Mouse (Mus musculus) bone marrow macrophage, adult 2 months (primary cell): ENCODE measurements around the gene Gch1.

ENCODE experiments used
- CTCF ChIP-seq: IDR thresholded peaks from 2 replicates; pipeline ENCODE4 v1.5.1; 2012; ENCODE audit warnings: low read depth, mild to moderate bottlenecking, low read length, moderate library complexity
- POLR2A ChIP-seq: IDR thresholded peaks from 2 replicates; pipeline ENCODE4 v1.6.1; 2012; ENCODE audit warnings: mild to moderate bottlenecking, low read depth, low read length, borderline replicate concordance

DNA sequence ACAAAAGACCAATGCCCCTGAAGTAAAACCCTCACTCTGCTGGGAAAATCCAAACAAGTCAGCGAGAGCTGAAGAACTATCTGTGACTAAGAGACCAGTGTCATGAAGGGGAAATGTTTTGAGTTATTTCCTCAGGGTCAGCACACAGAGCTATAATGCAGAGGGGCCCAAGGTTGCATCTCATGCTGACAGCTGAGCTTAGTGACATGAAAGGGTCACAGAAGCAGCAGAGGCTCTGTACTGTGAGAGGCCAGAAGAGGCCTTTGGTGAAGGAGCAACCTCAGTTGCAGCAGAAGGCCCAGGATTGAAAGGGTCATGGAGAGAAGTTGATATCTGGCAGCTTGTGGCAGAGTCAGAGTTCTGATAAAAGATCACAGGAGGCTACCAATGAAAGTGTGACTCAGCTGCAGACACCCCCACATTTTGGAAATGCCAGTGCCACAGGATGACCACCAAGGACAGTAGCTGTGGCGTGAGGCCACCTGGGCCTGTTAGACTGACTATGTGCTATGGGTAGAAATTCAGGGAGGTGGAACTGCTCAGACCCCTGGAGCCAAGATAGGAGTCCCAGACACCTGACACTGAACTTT is 29.1 kb downstream of the Gch1 start:
- TF ChIP-seq POLR2A = no peak
- no peak for TF ChIP-seq CTCF
